26 mouse cellular contexts compared by ENCODE assay signal in the genomic region with DNA sequence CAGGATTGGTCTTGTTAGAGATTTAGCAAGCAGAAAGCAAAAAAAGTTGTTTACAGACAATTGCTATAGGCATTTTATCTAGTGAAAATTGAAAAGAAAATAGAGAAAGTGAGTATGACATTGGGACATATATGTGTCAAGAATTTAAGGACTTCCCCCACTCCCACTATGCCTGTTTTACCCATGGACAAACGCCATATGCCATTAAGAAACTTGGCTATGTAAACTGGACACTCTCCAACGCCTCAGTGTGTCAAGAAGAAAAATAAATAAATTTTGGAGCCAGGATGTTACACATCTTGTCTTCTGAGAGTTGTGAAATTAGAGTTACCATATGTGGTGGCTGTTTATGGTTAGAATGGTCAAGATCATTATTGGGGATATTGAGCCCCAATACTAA.
DNase-seq lines count a peak whose midpoint lies in the region; ATAC-seq and TF ChIP-seq lines count a peak whose summit lies in the region.
"Had no signal": no experiment of that assay in that cellular context is flagged by ENCODE, and none has a peak within 500 bp of the region (broad histone marks: within the 10 kb centered on the region; RNA-seq: fewer than 3 reads in every experiment).

No protein-coding gene starts in this region.

- WGBS in forebrain, embryonic 16.5 days: 55% methylated on average over 2 of the region's 2 CpGs
- 89% methylated on average over 2 of the region's 2 CpGs for WGBS in forebrain, embryonic 12.5 days
- 30% methylated on average over 2 of the region's 2 CpGs for WGBS in lung, embryonic 14.5 days
- WGBS in lung, postnatal 0 days: 25% methylated on average over 2 of the region's 2 CpGs

- ATAC-seq in forebrain, embryonic 16.5 days: 0 out of 2 replicates have a peak, but pooled peaks have one; percentile 45
- no peak for ATAC-seq in forebrain, embryonic 12.5 days (ENCODE audit: low FRiP score)
- ATAC-seq in lung, embryonic 14.5 days (ENCODE audit: insufficient read depth): peak; percentile 96
- no peak for ATAC-seq in lung, postnatal 0 days
- ATAC-seq: intestine, embryonic 15.5 days; Patski had no signal

- TF ChIP-seq EP300 in lung, postnatal 0 days (IDR thresholded peaks at IDR 0.05): no peak

- H3K4me3 ChIP-seq in forebrain, embryonic 16.5 days (replicated peaks; ENCODE audit: low read length): no peak overlapping the region
- H3K4me3 ChIP-seq in forebrain, embryonic 12.5 days (replicated peaks): no peak overlapping the region
- H3K4me3 ChIP-seq in lung, embryonic 14.5 days (ENCODE audit: low read depth, low read length): no peak overlapping the region
- H3K4me3 ChIP-seq in lung, postnatal 0 days (ENCODE audit: low read depth, low read length): no peak overlapping the region
- H3K4me3 ChIP-seq: embryonic facial prominence, embryonic 12.5 days; embryonic facial prominence, embryonic 15.5 days; gastrocnemius, adult 2 months; hindbrain, embryonic 12.5 days; hindbrain, embryonic 15.5 days; intestine, embryonic 15.5 days had no signal

- no peaks in the 10 kb centered on the region for H3K9me3 ChIP-seq in forebrain, embryonic 16.5 days (ENCODE audit: control insufficient read depth, low read length)
- H3K9me3 ChIP-seq in forebrain, embryonic 12.5 days: no peaks in the 10 kb centered on the region
- no peaks in the 10 kb centered on the region for H3K9me3 ChIP-seq in lung, embryonic 14.5 days (ENCODE audit: low read depth, low read length)
- H3K9me3 ChIP-seq in lung, postnatal 0 days (ENCODE audit: low read length): no peaks in the 10 kb centered on the region
- H3K9me3 ChIP-seq: embryonic facial prominence, embryonic 12.5 days; embryonic facial prominence, embryonic 15.5 days; G1E; hindbrain, embryonic 12.5 days; hindbrain, embryonic 15.5 days; intestine, embryonic 15.5 days had no signal

- H3K27me3 ChIP-seq in forebrain, embryonic 16.5 days (replicated peaks; ENCODE audit: control insufficient read depth, insufficient read depth, low read length): no peaks in the 10 kb centered on the region
- H3K27me3 ChIP-seq in forebrain, embryonic 12.5 days: no peaks in the 10 kb centered on the region
- H3K27me3 ChIP-seq in lung, embryonic 14.5 days (ENCODE audit: insufficient read depth, low read length): no peaks in the 10 kb centered on the region
- no peaks in the 10 kb centered on the region for H3K27me3 ChIP-seq in lung, postnatal 0 days (replicated peaks; ENCODE audit: insufficient read depth, low read length)
- H3K27me3 ChIP-seq: CH12.LX; embryonic facial prominence, embryonic 12.5 days; embryonic facial prominence, embryonic 15.5 days; intestine, embryonic 15.5 days; Patski had no signal

- no peak overlapping the region for H3K9ac ChIP-seq in forebrain, embryonic 16.5 days (replicated peaks; ENCODE audit: low read depth, low read length)
- no peak overlapping the region for H3K9ac ChIP-seq in forebrain, embryonic 12.5 days
- H3K9ac ChIP-seq in lung, embryonic 14.5 days: no peak overlapping the region
- no peak overlapping the region for H3K9ac ChIP-seq in lung, postnatal 0 days (replicated peaks; ENCODE audit: low read depth)
- H3K9ac ChIP-seq: embryonic facial prominence, embryonic 12.5 days; embryonic facial prominence, embryonic 15.5 days; hindbrain, embryonic 12.5 days; hindbrain, embryonic 15.5 days; intestine, embryonic 15.5 days had no signal

- H3K4me1 ChIP-seq in forebrain, embryonic 16.5 days (replicated peaks; ENCODE audit: control insufficient read depth, insufficient read depth, low read length): no peaks in the 10 kb centered on the region
- no peaks in the 10 kb centered on the region for H3K4me1 ChIP-seq in forebrain, embryonic 12.5 days
- no peaks in the 10 kb centered on the region for H3K4me1 ChIP-seq in lung, embryonic 14.5 days (ENCODE audit: insufficient read depth)
- no peaks in the 10 kb centered on the region for H3K4me1 ChIP-seq in lung, postnatal 0 days (ENCODE audit: insufficient read depth, low read depth, low read length)
- H3K4me1 ChIP-seq: embryonic facial prominence, embryonic 12.5 days; embryonic facial prominence, embryonic 15.5 days; hindbrain, embryonic 12.5 days; hindbrain, embryonic 15.5 days; intestine, embryonic 15.5 days had no signal

- no peak overlapping the region for H3K4me2 ChIP-seq in forebrain, embryonic 16.5 days (ENCODE audit: low read length)
- no peak overlapping the region for H3K4me2 ChIP-seq in forebrain, embryonic 12.5 days
- no peak overlapping the region for H3K4me2 ChIP-seq in lung, embryonic 14.5 days
- no peak overlapping the region for H3K4me2 ChIP-seq in lung, postnatal 0 days (replicated peaks; ENCODE audit: low read depth, low read length)
- H3K4me2 ChIP-seq: embryonic facial prominence, embryonic 12.5 days; embryonic facial prominence, embryonic 15.5 days; heart, embryonic 11.5 days; hindbrain, embryonic 12.5 days; hindbrain, embryonic 15.5 days; intestine, embryonic 15.5 days had no signal

- no peak overlapping the region for H3K27ac ChIP-seq in forebrain, embryonic 16.5 days (ENCODE audit: low read length)
- H3K27ac ChIP-seq in forebrain, embryonic 12.5 days: no peak overlapping the region
- no peak overlapping the region for H3K27ac ChIP-seq in lung, embryonic 14.5 days (ENCODE audit: low read depth)
- H3K27ac ChIP-seq in lung, postnatal 0 days (ENCODE audit: low read length): no peak overlapping the region
- H3K27ac ChIP-seq: embryonic facial prominence, embryonic 12.5 days; embryonic facial prominence, embryonic 15.5 days; gastrocnemius, adult 2 months; hindbrain, embryonic 12.5 days; hindbrain, embryonic 15.5 days; intestine, embryonic 15.5 days had no signal

- peak; percentile 41 to 49 for DNase-seq in cerebellum, postnatal 10 days
- no peak for DNase-seq in cerebellum, postnatal 36 days
- peak; percentile 90 for DNase-seq in lung, embryonic 14.5 days
- DNase-seq in lung, adult 18-20 months: no peak
- peak; percentile 40 for DNase-seq in lung, postnatal 0 days (ENCODE audit: low spot score)
- DNase-seq in lung, postnatal 4 days: no peak
- DNase-seq: adrenal gland, adult 2 months; adrenal gland, postnatal 25 days; B cell, adult 2 months; cerebellum, adult 18-20 months; cerebellum, adult 9-10 months; gastrocnemius, adult 2 months; gastrocnemius, postnatal 14 days; heart, adult 11 months; kidney, adult 11 months had no signal

- no peak for TF ChIP-seq CTCF in lung, embryonic 14.5 days (IDR thresholded peaks at IDR 0.05; ENCODE audit: low read depth)
- no peak for TF ChIP-seq CTCF in lung, postnatal 0 days (IDR thresholded peaks at IDR 0.05)

- no peaks in the 10 kb centered on the region for H3K36me3 ChIP-seq in forebrain, embryonic 16.5 days (ENCODE audit: control insufficient read depth, insufficient read depth)
- H3K36me3 ChIP-seq in forebrain, embryonic 12.5 days (replicated peaks): no peaks in the 10 kb centered on the region
- no peaks in the 10 kb centered on the region for H3K36me3 ChIP-seq in lung, embryonic 14.5 days (ENCODE audit: insufficient read depth)
- H3K36me3 ChIP-seq in lung, postnatal 0 days (ENCODE audit: insufficient read depth, low read length): no peaks in the 10 kb centered on the region
- H3K36me3 ChIP-seq: embryonic facial prominence, embryonic 12.5 days; embryonic facial prominence, embryonic 15.5 days; G1E; hindbrain, embryonic 12.5 days; hindbrain, embryonic 15.5 days; intestine, embryonic 15.5 days had no signal

Comparison
In these comparisons a context has a peak if more than half of its experiments do, and no peak if none do; other contexts are left out.
1. DNase-seq: peak in cerebellum, postnatal 10 days (2 of 2), lung, embryonic 14.5 days (single experiment) and lung, postnatal 0 days (single experiment); none in cerebellum, postnatal 36 days (0 of 2), lung, adult 18-20 months (0 of 2) and lung, postnatal 4 days (0 of 2).
2. ATAC-seq: peak in forebrain, embryonic 16.5 days (single experiment) and lung, embryonic 14.5 days (single experiment); none in forebrain, embryonic 12.5 days (single experiment) and lung, postnatal 0 days (single experiment).